Mouse (Mus musculus): ENCODE results near the gene Zfp385c. TPM values are rescaled to one million over a fixed set of nuclear protein-coding genes. Genes with fewer than 3 reads are reported as not detected.

The Zfp385c gene
- polyA plus RNA-seq, 1 experiment from 2014 or later = 0.18 TPM

DNA sequence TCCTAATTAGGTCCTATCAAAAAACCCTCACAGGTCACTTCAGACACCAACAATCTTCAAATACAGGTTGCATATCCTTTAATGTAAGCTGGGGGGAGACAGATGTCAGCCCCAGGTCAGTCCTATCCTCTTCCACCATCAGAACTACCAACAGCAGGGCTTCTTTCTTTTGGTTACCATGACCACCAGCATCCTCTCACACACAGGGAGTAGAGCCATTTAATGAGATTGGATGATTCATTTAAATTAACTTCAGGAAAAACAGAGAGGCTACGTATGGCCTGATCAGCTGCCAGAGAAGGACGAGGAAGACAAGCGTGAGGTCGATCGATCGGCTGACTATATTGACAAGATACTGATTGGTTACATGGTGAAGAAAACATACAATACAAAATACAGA lies 22.7 kb upstream of the Zfp385c start:
- no peaks in the 10 kb centered on the region for H3K9me3 ChIP-seq (ENCODE audit: control insufficient read depth, low read length)
- 0 out of 2 replicates have a peak, but pooled peaks cover 3% of the 10 kb centered on the region for H3K36me3 ChIP-seq (ENCODE audit: control insufficient read depth, insufficient read depth, low read length)

DNA sequence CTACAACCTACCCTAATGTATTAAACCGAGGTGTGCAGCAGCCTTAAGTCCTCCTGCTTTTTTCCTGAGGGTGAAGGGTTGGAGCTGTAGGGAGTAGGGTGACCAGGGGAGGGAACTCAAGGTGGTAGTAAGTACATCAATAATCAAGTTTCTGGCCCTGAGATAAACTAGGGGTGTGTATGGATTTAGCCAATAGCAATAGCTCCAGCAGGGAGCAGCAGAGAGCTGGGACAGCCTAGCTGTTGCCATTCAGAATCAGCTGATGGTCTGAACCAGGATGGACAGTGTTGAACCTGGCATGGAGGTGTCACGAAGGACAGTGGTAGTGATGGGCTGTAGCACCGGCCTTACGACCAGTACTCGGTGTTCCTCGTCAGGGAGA lies 22.3 kb upstream of the Zfp385c start:
- Histone ChIP-seq H3K9ac (ENCODE audit: low read length) (peak overlapping the region; percentile 47; the same call in 1 of the 2 replicates), H3K4me3 (ENCODE audit: low read depth, low read length) (peak overlapping the region; percentile 27; the same call in 1 of the 2 replicates), H3K27me3 (ENCODE audit: control insufficient read depth, insufficient read depth, low read length) (no peaks in the 10 kb centered on the region), H3K4me2 (replicated peaks; ENCODE audit: low read depth) (peak overlapping the region; percentile 58), H3K36me3 (ENCODE audit: control insufficient read depth, insufficient read depth, low read length) (0 out of 2 replicates have a peak, but pooled peaks cover 3% of the 10 kb centered on the region), H3K27ac (replicated peaks) (peak overlapping the region; percentile 78), H3K4me1 (replicated peaks; ENCODE audit: control insufficient read depth, insufficient read depth) (peaks cover 8% of the 10 kb centered on the region), H3K9me3 (ENCODE audit: control insufficient read depth, low read length) (no peaks in the 10 kb centered on the region)
- DNase-seq (ENCODE audit: low spot score) = peak; percentile 83
- TF ChIP-seq EP300 (optimal IDR thresholded peaks at IDR 0.05) (no peak), CTCF (IDR thresholded peaks at IDR 0.05; ENCODE audit: low read depth) (peak; percentile 92)
- 54% methylated on average over 6 of the region's 6 CpGs for WGBS
- peak; percentile 21; the same call in 1 of the 2 replicates for ATAC-seq (ENCODE audit: low FRiP score, low TSS enrichment)

More for the DNA sequence above, 22.7 kb upstream of the Zfp385c start:
- ATAC-seq (ENCODE audit: low FRiP score, low TSS enrichment) = no peak
- no peak overlapping the region for H3K4me3 ChIP-seq (ENCODE audit: low read depth, low read length)
- H3K4me2 ChIP-seq (replicated peaks; ENCODE audit: low read depth) = no peak overlapping the region
- no peak overlapping the region for H3K9ac ChIP-seq (ENCODE audit: low read length)
- peaks cover 11% of the 10 kb centered on the region for H3K4me1 ChIP-seq (replicated peaks; ENCODE audit: control insufficient read depth, insufficient read depth)
- TF ChIP-seq EP300 (optimal IDR thresholded peaks at IDR 0.05) (no peak), CTCF (IDR thresholded peaks at IDR 0.05; ENCODE audit: low read depth) (no peak)
- no peak for DNase-seq (ENCODE audit: low spot score)
- H3K27me3 ChIP-seq (ENCODE audit: control insufficient read depth, insufficient read depth, low read length) = no peaks in the 10 kb centered on the region
- no peak overlapping the region for H3K27ac ChIP-seq (replicated peaks)
- WGBS = 91% methylated on average over 6 of the region's 6 CpGs

DNA sequence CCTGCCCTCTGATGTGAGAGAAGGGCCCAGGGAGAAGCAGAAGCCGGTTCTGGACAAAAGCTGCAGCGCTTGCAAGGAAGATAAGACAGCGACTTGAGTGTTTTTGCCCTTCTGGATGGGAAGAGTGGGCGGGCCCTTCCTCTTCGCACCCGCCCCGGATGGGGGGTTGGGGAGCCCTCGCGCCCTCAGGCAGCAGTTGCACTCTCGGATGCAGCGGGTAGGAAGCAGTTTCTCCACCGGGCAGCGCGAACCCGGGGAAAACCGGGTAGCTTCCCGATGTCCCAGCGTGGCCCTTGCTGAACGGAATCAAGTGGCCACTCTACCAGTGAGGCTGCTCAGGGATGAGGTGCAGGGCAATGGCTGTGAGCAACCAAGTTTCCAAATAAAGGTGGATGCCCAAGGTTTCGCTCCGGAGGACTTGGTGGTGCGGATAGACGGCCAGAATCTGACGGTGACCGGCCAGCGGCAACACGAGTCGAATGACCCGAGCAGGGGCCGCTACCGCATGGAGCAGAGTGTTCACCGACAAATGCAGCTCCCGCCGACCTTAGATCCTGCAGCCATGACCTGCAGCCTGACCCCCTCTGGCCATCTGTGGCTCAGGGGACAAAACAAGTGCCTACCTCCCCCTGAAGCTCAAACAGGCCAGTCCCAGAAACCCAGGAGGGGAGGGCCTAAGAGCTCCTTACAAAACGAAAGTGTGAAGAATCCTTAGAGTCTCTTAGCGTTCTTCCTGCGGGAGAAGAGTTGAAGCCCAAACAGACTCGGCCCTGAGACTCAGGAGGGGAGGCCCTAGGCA lies 21.7 kb upstream of the Zfp385c start, which contains the start of gene Hspb9:
TSS of gene Hspb9 (plus strand) at position 116 of the 799 bp plus-strand sequence.
- H3K9ac ChIP-seq (ENCODE audit: low read length) = peak within 1 kb of the TSS; percentile 47
- H3K27me3 ChIP-seq (ENCODE audit: control insufficient read depth, insufficient read depth, low read length) = no peaks in the 10 kb centered on the region
- peaks cover 8% of the 10 kb centered on the region; the same call in 1 of the 2 replicates for H3K36me3 ChIP-seq (ENCODE audit: control insufficient read depth, insufficient read depth, low read length)
- peak within 1 kb of the TSS; percentile 78 for H3K27ac ChIP-seq (replicated peaks)
- ATAC-seq (ENCODE audit: low FRiP score, low TSS enrichment) (no peak), DNase-seq (ENCODE audit: low spot score) (peak; percentile 51)
- peak within 1 kb of the TSS; percentile 58 for H3K4me2 ChIP-seq (replicated peaks; ENCODE audit: low read depth)
- WGBS = 16% methylated on average over 37 of the region's 38 CpGs
- H3K9me3 ChIP-seq (ENCODE audit: control insufficient read depth, low read length) = no peaks in the 10 kb centered on the region
- peak within 1 kb of the TSS; percentile 27 for H3K4me3 ChIP-seq (ENCODE audit: low read depth, low read length)
- H3K4me1 ChIP-seq (replicated peaks; ENCODE audit: control insufficient read depth, insufficient read depth) = peaks cover 8% of the 10 kb centered on the region
- TF ChIP-seq EP300 (optimal IDR thresholded peaks at IDR 0.05) = no peak
- TF ChIP-seq CTCF (IDR thresholded peaks at IDR 0.05; ENCODE audit: low read depth) = no peak

DNA sequence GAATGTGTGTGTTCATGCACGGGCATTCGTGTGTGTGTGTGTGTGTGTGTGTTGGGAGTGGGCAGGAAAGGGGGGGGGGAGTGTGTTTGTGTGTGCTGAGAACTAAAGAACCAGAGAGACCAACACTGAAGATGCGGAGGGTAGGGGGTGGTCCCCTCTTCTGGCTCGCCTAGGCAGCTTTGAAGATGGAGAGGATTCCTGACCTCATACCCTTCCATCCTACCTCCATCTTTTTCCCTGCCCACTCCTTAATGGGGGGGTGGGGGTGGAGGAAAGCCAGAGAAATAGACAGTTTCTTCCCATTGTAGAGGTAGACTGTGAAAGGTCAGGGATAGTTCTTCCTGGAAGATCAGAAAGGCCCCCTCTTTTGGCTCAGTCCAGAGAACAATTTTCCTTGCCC lies 20.9 kb upstream of the Zfp385c start:
- 0 out of 2 replicates have a peak overlapping the region, but pooled peaks have one; percentile 47 for H3K9ac ChIP-seq (ENCODE audit: low read length)
- H3K4me1 ChIP-seq (replicated peaks; ENCODE audit: control insufficient read depth, insufficient read depth) = peaks cover 8% of the 10 kb centered on the region
- H3K27me3 ChIP-seq (ENCODE audit: control insufficient read depth, insufficient read depth, low read length) = no peaks in the 10 kb centered on the region
- no peaks in the 10 kb centered on the region for H3K9me3 ChIP-seq (ENCODE audit: control insufficient read depth, low read length)
- H3K36me3 ChIP-seq (ENCODE audit: control insufficient read depth, insufficient read depth, low read length) = peaks cover 12% of the 10 kb centered on the region
- TF ChIP-seq CTCF (IDR thresholded peaks at IDR 0.05; ENCODE audit: low read depth) = no peak
- no peak for TF ChIP-seq EP300 (optimal IDR thresholded peaks at IDR 0.05)
- 68% methylated on average over 4 of the region's 4 CpGs for WGBS
- H3K4me2 ChIP-seq (replicated peaks; ENCODE audit: low read depth) = peak overlapping the region; percentile 58
- no peak for DNase-seq (ENCODE audit: low spot score)
- ATAC-seq (ENCODE audit: low FRiP score, low TSS enrichment) = no peak
- H3K27ac ChIP-seq (replicated peaks) = peak overlapping the region; percentile 78; the same call in 1 of the 2 replicates
- no peak overlapping the region; the same call in 1 of the 2 replicates for H3K4me3 ChIP-seq (ENCODE audit: low read depth, low read length)

DNA sequence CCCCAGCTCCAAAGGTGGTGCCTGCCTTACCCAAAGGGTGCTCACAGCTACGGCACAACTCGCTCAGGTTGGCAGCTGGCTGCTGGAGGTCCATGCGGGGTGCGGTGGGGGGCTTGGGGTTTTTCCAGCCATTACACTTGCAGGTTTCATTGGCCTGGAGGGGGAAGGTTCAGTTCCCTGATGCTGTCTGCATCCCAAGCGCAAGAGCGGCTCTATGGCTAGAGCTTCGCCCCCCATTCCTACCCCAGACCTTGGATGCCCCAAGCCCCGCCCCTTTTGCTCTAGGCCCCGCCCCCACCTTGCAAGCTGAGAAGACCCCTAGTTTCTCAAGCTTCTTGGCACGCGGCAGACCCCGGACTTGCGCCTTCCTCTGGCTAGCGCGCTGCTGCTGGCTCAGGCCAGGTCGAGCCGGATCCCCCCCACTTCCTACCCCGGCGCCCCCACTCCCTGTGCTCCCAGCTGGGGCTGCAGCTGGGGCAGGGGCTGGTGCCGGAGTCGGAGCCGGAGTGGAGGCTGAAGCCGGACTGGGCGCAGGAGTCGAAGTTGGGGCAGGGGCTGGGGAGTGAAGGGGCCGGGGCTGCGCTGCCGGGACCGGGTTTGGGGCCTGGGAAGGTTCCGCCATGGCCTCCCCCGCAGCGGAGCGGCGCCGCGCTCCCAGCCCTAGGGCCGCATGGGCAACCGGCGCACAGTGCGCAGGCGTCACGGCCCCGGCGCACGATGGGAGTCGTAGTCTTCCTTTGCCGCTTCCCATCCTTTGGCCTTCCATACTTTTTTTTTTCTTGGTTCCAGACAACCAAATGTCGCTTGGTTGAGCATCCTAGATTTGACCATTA lies 19.7 kb upstream of the Zfp385c start, which contains the start of gene Kat2a:
TSS of gene Kat2a (minus strand) at position 683 of the 833 bp plus-strand sequence.
- TF ChIP-seq EP300 (optimal IDR thresholded peaks at IDR 0.05) = no peak
- no peak for TF ChIP-seq CTCF (IDR thresholded peaks at IDR 0.05; ENCODE audit: low read depth)
- peak; percentile 86 for DNase-seq (ENCODE audit: low spot score)
- H3K36me3 ChIP-seq (ENCODE audit: control insufficient read depth, insufficient read depth, low read length) = peaks cover 16% of the 10 kb centered on the region
- H3K27ac ChIP-seq (replicated peaks) = peak within 1 kb of the TSS; percentile 78
- H3K4me3 ChIP-seq (ENCODE audit: low read depth, low read length) = peak within 1 kb of the TSS; percentile 87
- peak; percentile 84 for ATAC-seq (ENCODE audit: low FRiP score, low TSS enrichment)
- H3K27me3 ChIP-seq (ENCODE audit: control insufficient read depth, insufficient read depth, low read length) = no peaks in the 10 kb centered on the region
- H3K9ac ChIP-seq (ENCODE audit: low read length) = peak within 1 kb of the TSS; percentile 85
- H3K4me1 ChIP-seq (replicated peaks; ENCODE audit: control insufficient read depth, insufficient read depth) = peaks cover 8% of the 10 kb centered on the region
- WGBS = 2% methylated on average over 47 of the region's 48 CpGs
- no peaks in the 10 kb centered on the region for H3K9me3 ChIP-seq (ENCODE audit: control insufficient read depth, low read length)
- H3K4me2 ChIP-seq (replicated peaks; ENCODE audit: low read depth) = peak within 1 kb of the TSS; percentile 95
